Mouse (Mus musculus) right cerebral cortex, postnatal 36 days (tissue): ENCODE results near the gene Pde1a.

Experiments used
- DNase-seq, 2 experiments: peaks; one replicate each; pipeline ENCODE4 v3.0.0; 2022; ENCODE audit warnings: low spot score in 2 of 2, mixed read lengths in 1 of 2

Pde1a gene

GRCm38 (mm10) chr2:80128861-80129698, at the start of gene Pde1a:
Gene Pde1a (minus strand): TSS chr2:80129458.
- DNase-seq, result peak; percentile 42 to 55

DNA sequence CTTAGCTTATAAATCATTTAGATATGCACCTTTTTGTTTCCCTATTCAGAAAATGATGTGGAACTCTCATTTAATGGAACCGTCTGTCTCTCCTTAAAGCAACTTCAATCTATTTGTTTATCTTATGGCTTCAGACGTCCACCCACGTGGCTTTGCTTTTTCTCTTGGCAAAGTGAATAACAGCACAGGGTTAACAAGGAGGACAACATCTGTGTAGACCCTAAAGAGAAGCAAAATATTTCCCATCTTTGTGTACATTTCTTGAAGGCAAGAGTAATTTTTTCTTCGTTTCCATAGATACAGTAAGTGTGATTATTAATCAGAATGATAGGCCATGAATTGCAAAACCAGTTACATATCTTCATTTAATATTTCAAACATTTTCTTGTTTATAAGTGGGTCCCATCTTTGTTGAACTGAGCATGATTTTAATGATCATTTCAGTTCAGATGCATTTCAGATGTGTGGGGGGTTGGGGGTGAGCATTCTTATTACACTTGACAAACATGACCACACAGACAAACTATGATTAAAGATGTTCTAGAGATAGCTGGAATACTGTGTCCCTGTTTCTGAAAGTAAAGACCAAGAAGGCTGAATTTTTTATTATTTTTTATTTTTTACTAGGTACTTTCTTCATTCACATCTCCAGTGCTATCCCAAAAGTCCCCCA, 49.5 kb upstream of the Pde1a start:
- no peak for DNase-seq

- DNase-seq, result no peak
These were observed 48.9 kb upstream of the Pde1a start for GRCm38 (mm10) chr2:80178154-80178553.

- DNase-seq, result no peak
These were observed 38.8 kb upstream of the Pde1a start for GRCm38 (mm10) chr2:80168103-80168502.

DNA sequence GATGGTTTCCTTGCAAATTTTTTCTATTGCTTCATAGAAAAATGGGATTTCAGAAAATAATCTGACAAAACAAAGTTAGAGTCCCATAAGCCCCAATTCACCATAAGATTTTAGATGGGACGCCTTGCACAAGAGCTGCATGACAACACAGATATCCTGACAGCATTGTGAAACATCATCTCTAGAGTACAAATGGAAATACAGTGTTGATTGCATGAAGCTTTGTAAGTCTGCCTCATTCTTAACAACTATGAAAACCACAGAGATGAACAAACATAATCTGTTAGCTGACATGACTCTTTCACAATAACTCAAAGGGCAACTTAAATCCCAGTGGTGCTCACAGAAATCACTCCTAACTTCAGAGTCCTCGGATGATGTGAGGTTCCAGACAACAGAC, 29.5 kb upstream of the Pde1a start:
- no peak for DNase-seq

DNA sequence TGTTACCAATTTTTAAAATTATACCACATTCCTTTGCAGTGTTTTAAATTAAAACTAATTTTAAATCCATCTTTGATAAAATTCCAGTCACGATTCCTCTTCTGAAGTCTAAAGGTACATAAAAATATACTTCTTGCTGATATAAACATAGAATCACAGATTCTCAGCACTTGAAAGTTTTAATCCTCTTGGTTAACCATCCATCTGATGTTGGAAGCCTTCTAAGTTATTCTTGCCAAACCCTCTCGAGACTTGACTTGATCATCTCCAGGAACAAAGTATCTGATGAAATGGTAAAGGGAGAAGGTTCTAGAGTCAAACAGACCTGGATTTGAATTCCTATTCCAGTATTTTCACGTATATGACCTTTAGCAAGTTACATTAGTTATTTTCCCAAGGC, 28.9 kb upstream of the Pde1a start:
- DNase-seq, result no peak

GRCm38 (mm10) chr2:80150019-80150418, 20.8 kb upstream of the Pde1a start:
- DNase-seq, result no peak

- DNase-seq, result peak; percentile 17 to 27
These were observed 20.1 kb upstream of the Pde1a start for GRCm38 (mm10) chr2:80149332-80149731.

- no peak for DNase-seq
These were observed 5.8 kb upstream of the Pde1a start for GRCm38 (mm10) chr2:80135076-80135475.

GRCm38 (mm10) chr2:80132677-80133076, 3.4 kb upstream of the Pde1a start:
- no peak for DNase-seq

GRCm38 (mm10) chr2:80126663-80127062, 2.6 kb downstream of the Pde1a start:
- no peak for DNase-seq

- no peak for DNase-seq
These were observed 42.4 kb downstream of the Pde1a start for GRCm38 (mm10) chr2:80086891-80087290.

GRCm38 (mm10) chr2:80080090-80080821, 49.0 kb downstream of the Pde1a start:
- no peak for DNase-seq

DNA sequence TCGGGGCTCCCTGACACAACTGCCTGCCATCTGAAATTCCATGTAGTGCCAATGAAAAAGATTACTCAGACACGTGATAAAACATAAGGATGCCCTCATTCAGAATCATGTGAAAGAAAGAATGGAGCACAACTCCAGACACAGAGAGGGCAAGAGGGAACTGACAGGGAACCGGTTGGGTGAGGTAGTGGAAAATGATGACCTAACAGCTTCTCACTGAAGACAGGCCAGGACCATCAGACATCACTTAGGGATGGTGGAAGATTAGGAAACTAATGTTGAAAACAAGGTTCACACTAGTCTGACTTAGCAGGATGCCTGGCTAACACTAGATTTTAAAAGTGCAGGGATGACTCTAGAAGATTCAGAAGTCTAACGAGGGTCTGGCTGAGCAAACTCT, 49.6 kb downstream of the Pde1a start:
- no peak for DNase-seq

GRCm38 (mm10) chr2:80076323-80076722, 52.9 kb downstream of the Pde1a start:
- DNase-seq, result no peak

DNA sequence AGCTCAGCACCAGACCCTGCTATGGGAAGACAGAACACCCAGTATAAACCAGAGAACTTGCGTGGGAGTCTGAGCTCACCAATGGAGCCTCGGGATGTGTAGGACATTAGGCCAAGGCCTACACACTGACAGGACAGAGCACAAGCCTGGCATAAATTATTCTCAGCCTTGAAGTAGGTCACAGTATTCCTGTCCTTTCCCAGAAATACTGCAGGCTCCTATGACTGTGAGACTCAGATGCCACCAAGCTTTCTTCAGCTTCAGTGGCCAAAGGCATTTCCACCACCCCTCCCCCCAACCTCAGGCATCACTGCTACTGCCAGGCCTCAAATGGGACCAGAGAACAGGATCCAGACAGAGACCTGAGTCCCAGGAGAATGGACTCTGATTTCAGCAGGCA, 54.7 kb downstream of the Pde1a start:
- DNase-seq, result no peak

DNA sequence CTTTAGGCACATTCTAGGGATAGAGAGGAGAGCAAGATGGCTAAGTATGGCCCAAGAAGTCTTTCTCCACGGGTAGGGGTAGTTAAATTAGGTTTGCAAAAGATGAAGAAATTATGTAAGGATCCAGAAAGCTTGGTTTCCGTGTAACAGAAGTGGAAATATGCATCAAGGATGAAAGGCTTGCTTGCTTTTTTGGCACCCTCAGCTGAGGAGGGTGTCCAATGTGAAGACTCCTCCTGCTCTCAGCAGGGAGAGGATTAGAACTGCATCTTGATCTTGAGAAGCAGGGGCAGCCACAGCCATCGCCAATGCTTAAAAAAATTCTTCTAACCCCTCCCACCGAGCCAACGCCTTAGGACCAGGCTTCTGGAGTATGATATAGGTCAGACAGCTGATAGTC, 55.2 kb downstream of the Pde1a start:
- DNase-seq, result no peak

- no peak for DNase-seq
These were observed 55.8 kb downstream of the Pde1a start for GRCm38 (mm10) chr2:80073426-80073825.

GRCm38 (mm10) chr2:80069745-80070144, 59.5 kb downstream of the Pde1a start:
- no peak for DNase-seq

GRCm38 (mm10) chr2:80066449-80066848, 62.8 kb downstream of the Pde1a start:
- DNase-seq, result no peak

- DNase-seq, result no peak
These were observed 73.2 kb downstream of the Pde1a start for GRCm38 (mm10) chr2:80056062-80056461.

DNA sequence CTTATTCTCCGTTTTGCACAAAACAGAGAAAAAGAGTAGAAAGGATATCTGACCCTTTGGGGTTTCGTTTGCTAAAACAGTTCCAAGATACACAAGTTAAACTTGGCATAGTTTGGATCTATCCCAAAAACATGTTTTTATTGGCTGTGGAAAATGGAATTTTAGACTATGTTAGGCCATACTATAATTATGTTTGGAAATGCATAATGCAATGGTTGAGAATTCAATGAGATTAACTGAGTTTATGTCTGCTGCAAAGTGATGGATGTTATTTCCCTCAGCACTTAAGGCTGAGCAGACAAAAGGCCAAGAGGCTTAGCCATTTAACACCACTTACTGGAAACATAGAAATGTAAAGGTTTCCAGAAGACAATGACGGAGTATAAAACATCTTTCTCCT, 75.2 kb downstream of the Pde1a start:
- no peak for DNase-seq
